Mouse (Mus musculus) liver, embryonic 14.5 days (tissue): ENCODE results near the gene Grip1.

Experiments used
- CTCF ChIP-seq: IDR thresholded peaks from 2 replicates; pipeline ENCODE4 v1.5.1; 2016; ENCODE audit warnings: antibody characterized with exemption, low read depth, control low read depth
- EP300 ChIP-seq: IDR thresholded peaks from 2 replicates; pipeline ENCODE4 v1.6.1; 2016; ENCODE audit warnings: antibody characterized with exemption, low read depth

DNA sequence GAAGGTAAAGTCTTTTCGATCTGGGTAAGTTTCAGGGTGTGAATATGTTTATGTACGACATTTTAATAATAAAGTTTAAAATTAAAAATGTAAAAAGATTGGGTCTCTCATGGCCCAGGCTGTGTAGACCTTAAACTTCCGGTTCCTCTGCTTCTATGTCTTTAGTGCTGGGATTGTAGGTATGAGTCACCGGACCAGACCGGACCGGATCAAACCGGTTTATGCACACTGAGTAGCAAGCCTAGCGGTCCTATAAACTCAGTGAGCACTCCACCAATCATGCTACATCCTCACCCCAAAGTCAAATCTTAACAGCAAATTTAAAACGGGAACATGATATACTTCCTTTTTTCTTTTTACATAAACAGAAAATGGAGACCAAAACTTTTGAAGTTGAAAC is 530.7 kb downstream of the Grip1 start:
- TF ChIP-seq CTCF (no peak), EP300 (no peak)
